Mouse (Mus musculus) hindbrain, embryonic 12.5 days (tissue): ENCODE measurements around the gene Gm10273. TPM values are rescaled to one million over a fixed set of nuclear protein-coding genes. Genes with fewer than 3 reads are reported as not detected.
"Not testable (repeated sequence)": the region's sequence is repeated elsewhere in the genome, so short reads cannot be mapped to it uniquely, and the experiment has no call there.

Experiments
- ATAC-seq: fragments of 200-750 bp; cut with Nextera tagmentation; 2 replicates; pipeline ENCODE4 v1.8.0; 2017; ENCODE audit warnings: moderate TSS enrichment; ENCODE audit not compliant: low FRiP score
- H3K27ac ChIP-seq: fragments of 300-500 bp; sonication (generic); 2 replicates; pipeline ENCODE4 v1.5.1; 2016; ENCODE audit warnings: mild to moderate bottlenecking
- H3K27me3 ChIP-seq: fragments of 300-500 bp; sonication (generic); 2 replicates; pipeline ENCODE4 v1.6.1; 2016; ENCODE audit warnings: mild to moderate bottlenecking
- H3K36me3 ChIP-seq: fragments of 300-500 bp; sonication (generic); 2 replicates; pipeline ENCODE4 v1.6.1; 2016; ENCODE audit warnings: mild to moderate bottlenecking
- H3K4me1 ChIP-seq: fragments of 300-500 bp; sonication (generic); 2 replicates; pipeline ENCODE4 v1.6.1; 2016
- H3K4me2 ChIP-seq: fragments of 300-500 bp; sonication (generic); replicated peaks from 2 replicates; pipeline ENCODE4 v1.6.1; 2016; ENCODE audit warnings: mild to moderate bottlenecking
- H3K4me3 ChIP-seq: fragments of 300-500 bp; sonication (generic); 2 replicates; pipeline ENCODE4 v1.5.1; 2016; ENCODE audit warnings: mild to moderate bottlenecking
- H3K9ac ChIP-seq: fragments of 300-500 bp; sonication (generic); 2 replicates; pipeline ENCODE4 v1.6.1; 2016; ENCODE audit warnings: mild to moderate bottlenecking, moderate library complexity
- H3K9me3 ChIP-seq: fragments of 300-500 bp; sonication (generic); replicated peaks from 2 replicates; pipeline ENCODE4 v1.6.1; 2016; ENCODE audit warnings: mild to moderate bottlenecking
- WGBS: fragments of 180-500 bp; shearing (Covaris S2); methylation state at CpG from one replicate; pipeline ENCODE4 v1.1.7; 2016; 5-methylcytosine and 5-hydroxymethylcytosine counted together
- polyA plus RNA-seq: library from polyadenylated mRNA; unstranded; fragments of >200 nt; fragmentation: Nextera tagmentation; extraction: Ambion mirVana; gene quantifications from 2 replicates; pipeline ENCODE4 v1.2.1, GENCODE M21; 2016

Gm10273 gene
- polyA plus RNA-seq, 1 experiment from 2014 or later: not detected

DNA sequence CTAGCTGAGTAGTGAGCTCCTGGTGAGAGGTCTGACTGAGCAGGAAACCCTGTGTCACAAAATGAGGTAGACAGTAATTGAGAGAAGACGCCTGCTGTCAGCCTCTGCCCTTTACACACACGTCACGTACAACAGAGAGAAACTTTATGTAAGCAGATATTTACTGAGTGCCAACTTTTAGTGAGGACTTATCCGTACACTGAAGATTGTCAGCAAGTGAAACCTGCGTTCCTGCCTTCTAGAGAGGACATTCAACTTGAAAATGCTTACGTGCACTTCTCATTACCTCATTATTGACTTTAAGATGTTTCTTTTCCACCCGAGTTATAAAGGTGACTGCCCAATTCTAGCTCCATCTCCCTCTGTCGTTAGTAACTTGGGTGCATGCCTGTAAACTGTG, 26.7 kb upstream of the Gm10273 start:
- no peak for ATAC-seq
- H3K4me2 ChIP-seq: no peak overlapping the region
- H3K9ac ChIP-seq: no peak overlapping the region
- no peak overlapping the region for H3K27ac ChIP-seq
- H3K36me3 ChIP-seq: peaks cover 76% of the 10 kb centered on the region
- no peaks in the 10 kb centered on the region for H3K9me3 ChIP-seq
- H3K27me3 ChIP-seq: no peaks in the 10 kb centered on the region
- WGBS: 85% methylated on average over 8 of the region's 8 CpGs
- no peaks in the 10 kb centered on the region for H3K4me1 ChIP-seq
- no peak overlapping the region for H3K4me3 ChIP-seq

- Histone ChIP-seq H3K9ac (no peak overlapping the region), H3K36me3 (peaks cover 76% of the 10 kb centered on the region), H3K9me3 (no peaks in the 10 kb centered on the region), H3K27ac (no peak overlapping the region), H3K4me2 (no peak overlapping the region), H3K4me1 (no peaks in the 10 kb centered on the region), H3K27me3 (no peaks in the 10 kb centered on the region), H3K4me3 (no peak overlapping the region)
- 95% methylated on average over 9 of the region's 9 CpGs for WGBS
- ATAC-seq: no peak
Observed at GRCm38 (mm10) chr10:59369426-59369825, 26.0 kb upstream of the Gm10273 start.

GRCm38 (mm10) chr10:59377906-59378305, 17.5 kb upstream of the Gm10273 start:
- peaks cover 12% of the 10 kb centered on the region for H3K36me3 ChIP-seq
- no peak overlapping the region for H3K9ac ChIP-seq
- 87% methylated on average over 10 of the region's 10 CpGs for WGBS
- no peak for ATAC-seq
- no peaks in the 10 kb centered on the region for H3K27me3 ChIP-seq
- no peaks in the 10 kb centered on the region for H3K9me3 ChIP-seq
- no peaks in the 10 kb centered on the region for H3K4me1 ChIP-seq
- H3K4me3 ChIP-seq: no peak overlapping the region
- no peak overlapping the region for H3K27ac ChIP-seq
- no peak overlapping the region for H3K4me2 ChIP-seq

GRCm38 (mm10) chr10:59378728-59379127, 16.7 kb upstream of the Gm10273 start:
- H3K4me2 ChIP-seq: no peak overlapping the region
- no peaks in the 10 kb centered on the region for H3K9me3 ChIP-seq
- no peaks in the 10 kb centered on the region for H3K4me1 ChIP-seq
- H3K27me3 ChIP-seq: no peaks in the 10 kb centered on the region
- peaks cover 7% of the 10 kb centered on the region for H3K36me3 ChIP-seq
- H3K9ac ChIP-seq: no peak overlapping the region
- no peak for ATAC-seq
- H3K4me3 ChIP-seq: no peak overlapping the region
- WGBS: 91% methylated on average over 4 of the region's 4 CpGs
- H3K27ac ChIP-seq: no peak overlapping the region

- no peak overlapping the region for H3K27ac ChIP-seq
- 61% methylated on average over 3 of the region's 3 CpGs for WGBS
- no peaks in the 10 kb centered on the region for H3K4me1 ChIP-seq
- no peaks in the 10 kb centered on the region for H3K9me3 ChIP-seq
- no peak overlapping the region for H3K4me3 ChIP-seq
- no peak overlapping the region for H3K9ac ChIP-seq
- no peak for ATAC-seq
- H3K4me2 ChIP-seq: no peak overlapping the region
- no peaks in the 10 kb centered on the region for H3K27me3 ChIP-seq
- H3K36me3 ChIP-seq: no peaks in the 10 kb centered on the region
Observed at GRCm38 (mm10) chr10:59379927-59380326, 15.5 kb upstream of the Gm10273 start.

DNA sequence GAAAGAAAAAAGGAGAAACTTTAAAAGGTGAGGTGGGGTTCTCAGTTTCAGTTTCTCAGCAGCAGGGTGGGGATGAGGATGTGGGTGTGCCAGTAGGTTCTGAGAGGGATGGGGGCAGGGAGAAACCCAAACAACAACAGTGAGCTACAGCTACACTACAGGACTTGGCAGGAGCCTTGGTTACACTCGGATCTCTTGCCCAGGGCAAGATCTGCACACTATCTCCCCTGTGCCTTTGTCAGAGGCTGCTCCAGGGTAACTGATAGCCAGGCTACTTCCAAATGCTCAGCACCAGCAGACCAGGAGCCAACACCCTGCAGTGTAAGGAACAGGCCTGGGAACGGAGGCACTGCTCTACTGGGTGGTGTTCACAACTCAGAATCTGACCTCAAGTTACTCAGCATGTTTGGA, 15.0 kb upstream of the Gm10273 start:
- no peak for ATAC-seq
- Histone ChIP-seq H3K9ac (no peak overlapping the region), H3K4me2 (no peak overlapping the region), H3K4me1 (no peaks in the 10 kb centered on the region), H3K36me3 (no peaks in the 10 kb centered on the region), H3K27me3 (no peaks in the 10 kb centered on the region), H3K27ac (no peak overlapping the region), H3K9me3 (no peaks in the 10 kb centered on the region), H3K4me3 (no peak overlapping the region)
- 78% methylated on average over 2 of the region's 2 CpGs for WGBS

DNA sequence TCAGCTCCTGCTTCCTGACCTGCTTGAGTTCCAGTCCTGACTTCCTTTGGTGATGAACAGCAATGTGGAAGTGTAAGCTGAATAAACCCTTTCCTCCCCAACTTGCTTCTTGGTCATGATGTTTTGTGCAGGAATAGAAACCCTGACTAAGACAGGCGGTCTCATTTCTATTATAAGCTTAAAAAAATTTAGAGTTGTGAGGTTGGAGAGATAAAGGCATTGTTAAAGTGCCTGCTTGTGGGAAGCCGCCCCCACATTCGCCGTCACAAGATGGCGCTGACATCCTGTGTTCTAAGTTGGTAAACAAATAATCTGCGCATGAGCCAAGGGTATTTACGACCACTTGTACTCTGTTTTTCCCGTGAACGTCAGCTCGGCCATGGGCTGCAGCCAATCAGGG, 13.9 kb upstream of the Gm10273 start:
- H3K27ac ChIP-seq, H3K4me3 ChIP-seq, H3K4me2 ChIP-seq, ATAC-seq, H3K9me3 ChIP-seq, H3K4me1 ChIP-seq, H3K27me3 ChIP-seq, H3K36me3 ChIP-seq, H3K9ac ChIP-seq: not testable (repeated sequence)
- 88% methylated on average over 6 of the region's 10 CpGs for WGBS

DNA sequence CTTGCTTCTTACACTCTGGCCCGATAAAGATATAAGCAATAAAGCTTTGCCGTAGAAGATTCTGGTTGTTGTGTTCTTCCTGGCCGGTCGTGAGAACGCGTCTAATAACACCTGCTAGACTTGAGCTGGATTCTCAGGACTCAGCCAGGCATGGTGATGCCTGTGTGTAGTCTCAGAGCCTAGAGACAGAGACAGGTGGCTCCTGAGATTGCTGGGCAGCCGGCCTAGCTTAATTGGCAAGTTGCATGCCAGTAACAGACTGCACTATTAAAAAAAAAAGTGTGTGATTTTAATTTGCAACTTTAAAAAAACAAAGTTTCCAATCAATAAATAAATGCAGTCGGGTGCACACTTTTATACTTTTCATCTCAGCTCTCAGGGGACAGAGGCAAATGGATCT, 8.5 kb upstream of the Gm10273 start:
- Histone ChIP-seq H3K27me3 (no peaks in the 10 kb centered on the region), H3K4me1 (no peaks in the 10 kb centered on the region), H3K36me3 (no peaks in the 10 kb centered on the region), H3K27ac (no peak overlapping the region), H3K9me3 (peaks cover 11% of the 10 kb centered on the region; the same call in 1 of the 2 replicates), H3K4me2 (no peak overlapping the region), H3K4me3 (no peak overlapping the region), H3K9ac (no peak overlapping the region)
- WGBS: 87% methylated on average over 7 of the region's 8 CpGs
- ATAC-seq: no peak

DNA sequence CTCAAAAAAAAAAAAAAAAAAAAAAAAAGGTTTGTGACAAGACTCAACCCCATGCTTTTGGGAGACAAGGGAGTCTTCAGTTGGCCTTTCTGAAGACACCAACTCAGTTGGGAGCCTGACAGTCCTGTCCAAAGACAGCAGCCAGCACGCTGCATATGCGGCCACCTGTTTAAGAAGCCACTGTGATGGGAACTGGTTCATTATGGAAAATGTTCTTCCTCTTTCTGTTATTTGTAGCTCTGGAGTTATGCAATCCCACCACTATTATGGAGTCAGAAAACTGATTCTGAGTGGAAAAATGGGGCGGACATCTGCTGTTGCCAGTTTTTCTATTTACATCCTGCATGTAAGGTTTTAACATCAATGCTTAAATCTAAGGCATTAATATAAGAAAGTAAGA, 5.8 kb upstream of the Gm10273 start:
- Histone ChIP-seq H3K4me3 (no peak overlapping the region), H3K27ac (no peak overlapping the region), H3K9ac (no peak overlapping the region), H3K4me1 (no peaks in the 10 kb centered on the region), H3K36me3 (no peaks in the 10 kb centered on the region), H3K4me2 (no peak overlapping the region), H3K9me3 (peaks cover 11% of the 10 kb centered on the region; the same call in 1 of the 2 replicates), H3K27me3 (no peaks in the 10 kb centered on the region)
- no peak for ATAC-seq
- WGBS: 92% methylated on average over 3 of the region's 3 CpGs

DNA sequence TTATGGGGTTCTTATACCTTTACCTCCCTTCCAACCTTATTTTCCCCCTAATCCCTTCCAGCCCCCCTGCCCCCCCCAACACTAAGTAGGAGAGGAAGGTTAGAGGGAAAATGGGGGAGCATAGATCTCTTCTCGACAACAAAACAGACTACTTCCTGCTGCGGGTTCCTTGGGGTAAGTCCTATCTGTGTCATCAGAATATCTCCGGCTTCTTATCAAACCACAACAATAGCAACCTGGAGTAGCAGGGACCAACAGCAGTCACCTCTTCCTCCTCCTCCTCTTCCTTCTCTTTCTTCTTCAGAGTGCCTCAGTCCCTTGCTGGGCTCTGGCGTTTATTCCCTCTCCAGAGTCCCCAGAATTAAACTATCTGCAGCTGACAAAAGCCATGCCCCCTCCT, 3.5 kb upstream of the Gm10273 start:
- H3K4me1 ChIP-seq: no peaks in the 10 kb centered on the region
- no peaks in the 10 kb centered on the region for H3K27me3 ChIP-seq
- H3K9ac ChIP-seq: no peak overlapping the region
- H3K9me3 ChIP-seq: peaks cover 14% of the 10 kb centered on the region; the same call in 1 of the 2 replicates
- no peak for ATAC-seq
- H3K36me3 ChIP-seq: no peaks in the 10 kb centered on the region
- H3K4me3 ChIP-seq: no peak overlapping the region
- no peak overlapping the region for H3K4me2 ChIP-seq
- WGBS: 81% methylated on average over 4 of the region's 4 CpGs
- H3K27ac ChIP-seq: no peak overlapping the region

GRCm38 (mm10) chr10:59402899-59403792, 7.7 kb downstream of the Gm10273 start, which contains the start of gene Pla2g12b:
TSS of gene Pla2g12b (plus strand) at chr10:59403660.
- Histone ChIP-seq H3K9me3 (no peaks in the 10 kb centered on the region), H3K27me3 (no peaks in the 10 kb centered on the region), H3K4me3 (no peak within 1 kb of the TSS), H3K4me1 (peaks cover 6% of the 10 kb centered on the region; the same call in 1 of the 2 replicates), H3K36me3 (no peaks in the 10 kb centered on the region), H3K4me2 (no peak within 1 kb of the TSS), H3K9ac (no peak within 1 kb of the TSS), H3K27ac (no peak within 1 kb of the TSS)
- 78% methylated on average over 21 of the region's 21 CpGs for WGBS
- no peak for ATAC-seq

- Histone ChIP-seq H3K4me3 (no peak overlapping the region), H3K27me3 (no peaks in the 10 kb centered on the region), H3K9me3 (no peaks in the 10 kb centered on the region), H3K27ac (no peak overlapping the region), H3K4me1 (peaks cover 6% of the 10 kb centered on the region; the same call in 1 of the 2 replicates), H3K4me2 (no peak overlapping the region), H3K9ac (no peak overlapping the region), H3K36me3 (no peaks in the 10 kb centered on the region)
- no peak for ATAC-seq
- WGBS: 64% methylated on average over 10 of the region's 10 CpGs
Observed at GRCm38 (mm10) chr10:59403793-59404149, 8.3 kb downstream of the Gm10273 start.

GRCm38 (mm10) chr10:59408499-59408898, 13.1 kb downstream of the Gm10273 start:
- Histone ChIP-seq H3K27me3 (no peaks in the 10 kb centered on the region), H3K9ac (no peak overlapping the region), H3K4me3 (no peak overlapping the region), H3K4me1 (peaks cover 3% of the 10 kb centered on the region; the same call in 1 of the 2 replicates), H3K27ac (no peak overlapping the region), H3K36me3 (no peaks in the 10 kb centered on the region), H3K9me3 (no peaks in the 10 kb centered on the region), H3K4me2 (no peak overlapping the region)
- WGBS: 72% methylated on average over 6 of the region's 6 CpGs
- no peak for ATAC-seq
